ENCODE assay signal across 12 mouse cellular contexts in the genomic region with DNA sequence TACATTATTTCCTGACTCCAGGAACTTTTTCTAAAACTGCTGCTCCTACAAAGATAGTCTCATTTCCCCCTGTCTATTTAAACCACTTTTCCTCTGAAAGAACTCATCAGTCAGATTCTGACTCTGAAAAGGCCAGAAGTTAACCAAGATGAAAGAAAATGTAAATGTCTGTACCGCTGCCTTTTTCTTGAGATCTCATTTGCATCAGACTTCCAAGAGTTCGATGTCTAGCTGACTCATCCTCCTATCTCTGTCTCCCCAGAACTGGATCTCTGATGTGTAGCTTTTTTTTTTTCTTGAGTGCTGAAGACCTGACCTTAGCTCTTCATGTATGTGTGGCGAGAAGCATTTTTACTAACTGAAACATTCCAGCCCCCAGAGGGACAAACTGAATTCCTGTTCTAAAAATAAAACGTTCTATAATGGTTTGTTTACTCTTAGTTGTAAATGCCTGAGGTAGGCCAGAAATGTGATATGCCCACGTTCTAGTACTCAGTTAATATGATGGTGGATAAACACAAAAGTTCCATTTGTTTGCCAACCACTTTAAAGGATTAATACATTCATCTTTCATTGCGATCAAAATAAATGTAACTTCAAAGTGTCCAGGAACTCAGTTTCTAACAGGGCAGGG. TPM values are rescaled to one million over a fixed set of nuclear protein-coding genes. Genes with fewer than 3 reads are reported as not detected.
A peak's percentile ranks its signal among the peaks of the same experiment; 100 is the strongest.
DNase-seq lines count a peak whose midpoint lies in the region; ATAC-seq and TF ChIP-seq lines count a peak whose summit lies in the region.
"Had no signal": no experiment of that assay in that cellular context is flagged by ENCODE, and none has a peak within 500 bp of the region (broad histone marks: within the 10 kb centered on the region; RNA-seq: fewer than 3 reads in every experiment).

No protein-coding gene starts in this region.

- no peak overlapping the region for H3K4me2 ChIP-seq in lung, postnatal 0 days (replicated peaks; ENCODE audit: low read depth, low read length)
- peak overlapping the region; percentile 4; the same call in 1 of the 2 replicates for H3K4me2 ChIP-seq in intestine, embryonic 14.5 days (ENCODE audit: low read length)
- H3K4me2 ChIP-seq: liver, embryonic 12.5 days had no signal

- no peak for ATAC-seq in lung, postnatal 0 days
- ATAC-seq in intestine, embryonic 14.5 days (replicated peaks; ENCODE audit: low FRiP score, low TSS enrichment, low read depth) = no peak
- ATAC-seq: forebrain, postnatal 0 days; liver, embryonic 12.5 days had no signal

- no peaks in the 10 kb centered on the region for H3K9me3 ChIP-seq in heart, embryonic 10.5 days
- no peaks in the 10 kb centered on the region for H3K9me3 ChIP-seq in lung, postnatal 0 days (ENCODE audit: low read length)
- no peaks in the 10 kb centered on the region for H3K9me3 ChIP-seq in intestine, embryonic 14.5 days (ENCODE audit: control insufficient read depth, low read length)
- H3K9me3 ChIP-seq: liver, embryonic 12.5 days had no signal

- TF ChIP-seq EP300 in lung, postnatal 0 days (IDR thresholded peaks at IDR 0.05) = no peak

- H3K27ac ChIP-seq in heart, embryonic 10.5 days = peak overlapping the region; percentile 16; the same call in 1 of the 2 replicates
- no peak overlapping the region for H3K27ac ChIP-seq in lung, postnatal 0 days (ENCODE audit: low read length)
- H3K27ac ChIP-seq in intestine, embryonic 14.5 days (ENCODE audit: low read depth) = no peak overlapping the region
- H3K27ac ChIP-seq: layer of hippocampus, adult 2 months; liver, embryonic 12.5 days had no signal

- no peak overlapping the region for H3K4me3 ChIP-seq in heart, embryonic 10.5 days
- no peak overlapping the region for H3K4me3 ChIP-seq in lung, postnatal 0 days (ENCODE audit: low read depth, low read length)
- H3K4me3 ChIP-seq in lung, adult 2 months (replicated peaks; ENCODE audit: extremely low read depth, low read depth, low read length) = no peak overlapping the region
- no peak overlapping the region for H3K4me3 ChIP-seq in intestine, embryonic 14.5 days (ENCODE audit: low read depth, low read length)
- H3K4me3 ChIP-seq: layer of hippocampus, adult 2 months; liver, embryonic 12.5 days had no signal

- H3K9ac ChIP-seq in lung, postnatal 0 days (replicated peaks; ENCODE audit: low read depth) = no peak overlapping the region
- H3K9ac ChIP-seq in intestine, embryonic 14.5 days (ENCODE audit: low read length) = no peak overlapping the region
- H3K9ac ChIP-seq: forebrain, postnatal 0 days; liver, embryonic 12.5 days had no signal

- H3K27me3 ChIP-seq in heart, embryonic 10.5 days (ENCODE audit: insufficient read depth, poor library complexity, severe bottlenecking) = no peaks in the 10 kb centered on the region
- no peaks in the 10 kb centered on the region for H3K27me3 ChIP-seq in lung, postnatal 0 days (replicated peaks; ENCODE audit: insufficient read depth, low read length)
- no peaks in the 10 kb centered on the region for H3K27me3 ChIP-seq in intestine, embryonic 14.5 days (replicated peaks; ENCODE audit: control insufficient read depth, insufficient read depth, low read length)
- H3K27me3 ChIP-seq: liver, embryonic 12.5 days had no signal

- DNase-seq in heart, embryonic 10.5 days (ENCODE audit: low spot score) = no peak
- DNase-seq in heart, adult 8-10 months (ENCODE audit: low spot score) = no peak
- peak; percentile 21 for DNase-seq in lung, postnatal 0 days (ENCODE audit: low spot score)
- DNase-seq in lung, adult 2 months = no peak
- DNase-seq in intestine, embryonic 14.5 days (ENCODE audit: low spot score) = no peak
- no peak for DNase-seq in cerebellum, postnatal 25 days
- DNase-seq in layer of hippocampus, adult 9-10 months (ENCODE audit: low spot score) = no peak
- DNase-seq in adrenal gland, postnatal 10 days = no peak
- DNase-seq: forebrain, postnatal 0 days; kidney, adult 2 months had no signal

- 31% methylated on average over 6 of the region's 6 CpGs for WGBS in heart, embryonic 10.5 days
- WGBS in lung, postnatal 0 days = 13% methylated on average over 6 of the region's 6 CpGs
- 37% methylated on average over 6 of the region's 6 CpGs for WGBS in lung, adult 2 months
- 11% methylated on average over 6 of the region's 6 CpGs for WGBS in intestine, embryonic 14.5 days

- no peak for TF ChIP-seq POLR2A in lung, adult 2 months (IDR thresholded peaks at IDR 0.05; ENCODE audit: borderline replicate concordance, extremely low read depth, low read depth, low read length)

- no peaks in the 10 kb centered on the region for H3K36me3 ChIP-seq in heart, embryonic 10.5 days
- no peaks in the 10 kb centered on the region for H3K36me3 ChIP-seq in lung, postnatal 0 days (ENCODE audit: insufficient read depth, low read length)
- H3K36me3 ChIP-seq in intestine, embryonic 14.5 days (ENCODE audit: control insufficient read depth, insufficient read depth, low read length) = no peaks in the 10 kb centered on the region
- H3K36me3 ChIP-seq: liver, embryonic 12.5 days had no signal

- TF ChIP-seq CTCF in lung, postnatal 0 days (IDR thresholded peaks at IDR 0.05) = no peak
- TF ChIP-seq CTCF in lung, adult 2 months (IDR thresholded peaks at IDR 0.05; ENCODE audit: insufficient read depth, low read length) = no peak

- peaks cover 9% of the 10 kb centered on the region; the same call in 1 of the 2 replicates for H3K4me1 ChIP-seq in heart, embryonic 10.5 days
- H3K4me1 ChIP-seq in lung, postnatal 0 days (ENCODE audit: insufficient read depth, low read depth, low read length) = peaks cover 4% of the 10 kb centered on the region; the same call in 1 of the 2 replicates
- H3K4me1 ChIP-seq in lung, adult 2 months (ENCODE audit: control insufficient read depth, insufficient read depth, low read length) = no peaks in the 10 kb centered on the region
- H3K4me1 ChIP-seq in intestine, embryonic 14.5 days (replicated peaks; ENCODE audit: control insufficient read depth, insufficient read depth, low read length) = peaks cover 11% of the 10 kb centered on the region; the same call in 1 of the 2 replicates
- H3K4me1 ChIP-seq: liver, embryonic 12.5 days had no signal

RNA-seq across cellular contexts. Expression of a gene that starts 51.5 kb away (rescaled TPM):
- polyA plus RNA-seq in heart, embryonic 10.5 days (2016; fragmentation: Nextera tagmentation; extraction: Ambion mirVana) = 43.1 and 43.7 TPM in 2 replicates
- 10 to 100 TPM; 21.6 to 28.6 (median 24.9) TPM for total RNA-seq in heart, adult 8-10 months (2022)
- 17.2 and 17.8 TPM in 2 replicates for polyA plus RNA-seq in lung, postnatal 0 days (2015; fragmentation: Nextera tagmentation; extraction: Ambion mirVana)
- polyA plus RNA-seq in lung, adult 2 months (2012; rRNA removed) = 4.4 and 5.2 TPM in 2 replicates
- 23.1 and 26.7 TPM in 2 replicates for polyA plus RNA-seq in intestine, embryonic 14.5 days (2014; fragmentation: Nextera tagmentation; extraction: Ambion mirVana)
- 10 to 100 TPM; 20.6 to 22.2 TPM for total RNA-seq in adrenal gland, postnatal 10 days (2021)
